Mouse (Mus musculus): ENCODE measurements at regions not wholly inside any gene's neighbourhood (a gene's known extent, or its start where the extent isn't known, plus 50 kb on each side); places are given as distances from the start of the nearest gene placed in this dataset.
"Not testable (repeated sequence)": the region's sequence is repeated elsewhere in the genome, so short reads cannot be mapped to it uniquely, and the experiment has no call there.

DNA sequence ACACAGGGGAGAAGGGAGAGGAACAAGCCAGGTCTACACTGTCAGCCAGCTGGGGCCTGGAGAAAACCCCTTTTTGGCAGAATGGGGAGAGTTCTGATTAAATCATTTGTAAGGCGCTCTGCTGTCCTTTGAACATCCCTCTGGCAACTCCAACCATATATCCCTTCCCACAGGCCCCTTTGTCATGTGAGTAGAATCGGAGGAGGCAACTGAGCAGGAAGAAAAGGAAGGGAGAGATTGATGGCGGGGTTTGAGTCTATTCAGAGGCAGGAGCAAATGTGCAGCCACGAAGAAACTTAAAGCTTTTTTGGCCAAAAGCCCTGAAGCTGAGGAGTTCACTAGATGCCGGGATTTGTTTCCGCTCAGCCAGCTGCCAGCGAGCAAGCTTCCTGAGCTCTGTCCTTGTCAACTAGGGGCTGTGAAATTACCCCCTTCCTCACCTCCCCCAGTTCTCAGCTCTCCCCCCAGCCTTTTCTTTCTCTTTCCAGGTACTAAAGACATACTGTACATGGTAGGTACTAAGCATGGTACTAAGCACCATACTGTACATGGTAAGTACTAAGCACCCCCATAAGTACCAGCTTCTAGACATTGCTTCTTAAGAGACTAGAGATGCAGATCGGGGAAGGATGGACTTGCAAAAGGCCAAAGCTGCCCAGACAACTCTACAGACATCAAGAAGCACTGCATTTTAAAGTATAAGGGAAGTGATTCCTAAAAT, 100.6 kb upstream of the Fam78b start:
- DNase-seq (ENCODE audit: low spot score) = no peak

GRCm38 (mm10) chr1:166901574-166901973, 99.6 kb upstream of the Fam78b start:
- DNase-seq (ENCODE audit: low spot score) = no peak

GRCm38 (mm10) chr1:166903417-166903816, 97.8 kb upstream of the Fam78b start:
- no peak for DNase-seq (ENCODE audit: low spot score)

DNA sequence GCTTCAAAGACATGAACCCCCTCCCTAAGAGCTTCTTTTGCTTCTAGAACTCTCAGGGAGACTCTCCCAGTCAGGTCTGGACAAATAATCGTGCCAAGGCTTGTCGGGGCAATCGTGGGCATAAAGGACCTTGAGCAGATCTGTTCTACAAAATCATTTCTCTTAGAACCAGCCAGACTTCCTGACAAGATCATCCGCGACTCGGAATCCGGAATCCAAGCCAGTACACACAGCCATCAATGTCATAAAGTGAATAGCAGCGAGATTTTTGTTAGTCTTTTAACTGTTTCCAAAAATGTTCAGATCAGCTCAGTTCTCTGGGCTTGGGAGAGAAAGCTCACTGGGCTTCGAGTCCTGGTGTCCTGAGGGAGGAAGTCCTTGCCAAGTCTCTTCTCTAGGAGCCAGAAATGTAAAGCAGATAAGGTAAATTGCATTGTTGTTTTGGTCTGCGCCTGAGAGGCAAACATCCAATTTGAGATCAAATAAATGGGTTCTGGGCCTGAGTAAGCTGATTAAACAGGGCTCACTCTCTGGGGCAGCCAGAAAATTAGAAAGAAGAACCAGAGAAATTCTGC, 92.9 kb upstream of the Fam78b start:
- no peak for DNase-seq (ENCODE audit: low spot score)

DNA sequence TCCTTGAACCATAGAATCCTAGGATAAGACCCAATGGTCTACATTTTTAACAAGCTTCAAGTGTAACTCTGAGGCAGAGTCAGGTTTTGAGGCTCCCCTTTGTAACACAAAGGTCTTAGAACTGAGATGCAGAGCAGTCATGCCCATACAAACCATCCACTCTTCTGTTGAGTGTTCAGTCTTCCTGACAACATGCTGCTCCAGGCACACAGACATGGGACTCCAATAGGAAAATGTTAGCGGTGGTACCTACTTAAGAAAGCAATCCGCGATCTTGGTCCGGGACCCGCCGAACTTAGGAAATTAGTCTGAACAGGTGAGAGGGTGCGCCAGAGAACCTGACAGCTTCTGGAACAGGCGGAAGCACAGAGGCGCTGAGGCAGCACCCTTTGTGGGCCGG, 89.0 kb upstream of the Fam78b start:
- not testable (repeated sequence) for DNase-seq (ENCODE audit: low spot score)

DNA sequence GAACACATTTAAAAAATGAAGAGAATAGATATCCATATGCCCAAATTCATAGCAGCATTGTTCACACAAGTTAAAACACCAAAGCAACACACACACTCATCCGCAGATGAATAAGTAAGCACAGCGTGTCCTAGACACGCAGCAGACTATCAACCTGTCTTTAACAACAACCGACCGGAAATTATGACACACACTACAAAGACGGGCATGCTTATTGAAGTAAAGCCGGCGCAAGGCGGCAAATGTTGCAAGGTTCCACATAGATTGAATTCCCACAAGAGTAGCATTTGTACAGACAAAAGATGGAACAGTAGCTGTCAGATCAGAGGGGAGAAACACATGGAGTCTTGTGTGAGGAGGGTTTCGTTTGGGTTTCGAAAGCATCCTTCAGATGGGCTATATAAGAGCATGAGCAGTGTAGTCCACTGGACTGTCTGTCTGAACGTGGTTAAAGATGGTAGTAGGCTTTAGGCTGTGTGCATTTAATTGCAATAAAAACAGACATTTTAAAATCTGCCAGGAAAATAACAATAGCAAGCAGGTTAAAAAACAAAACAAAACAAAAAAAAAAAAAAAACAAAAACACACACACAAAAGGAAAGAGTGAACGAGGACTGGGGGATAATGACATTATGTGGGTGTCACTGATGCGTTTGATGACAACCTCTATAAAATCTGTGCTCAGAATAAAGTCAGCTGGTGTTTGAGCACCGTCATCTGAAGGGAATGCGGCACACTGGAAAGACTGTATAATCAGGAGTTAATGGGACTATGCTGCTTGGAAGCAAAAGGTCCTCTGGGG, 78.1 kb upstream of the Fam78b start:
- DNase-seq (ENCODE audit: low spot score) = no peak

DNA sequence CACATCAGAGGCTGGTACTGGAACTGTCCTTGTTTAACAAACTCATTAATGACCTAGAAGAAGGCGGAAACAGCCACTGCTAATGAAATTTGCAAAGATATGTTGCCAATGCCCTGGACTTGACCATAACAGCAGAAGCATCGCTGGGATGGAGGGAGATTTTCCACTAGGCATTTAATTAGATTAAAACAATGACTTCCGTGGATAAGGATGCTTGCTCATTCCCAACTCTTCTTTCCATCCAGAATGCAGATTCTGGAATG, 77.6 kb upstream of the Fam78b start:
- DNase-seq (ENCODE audit: low spot score) = no peak

DNA sequence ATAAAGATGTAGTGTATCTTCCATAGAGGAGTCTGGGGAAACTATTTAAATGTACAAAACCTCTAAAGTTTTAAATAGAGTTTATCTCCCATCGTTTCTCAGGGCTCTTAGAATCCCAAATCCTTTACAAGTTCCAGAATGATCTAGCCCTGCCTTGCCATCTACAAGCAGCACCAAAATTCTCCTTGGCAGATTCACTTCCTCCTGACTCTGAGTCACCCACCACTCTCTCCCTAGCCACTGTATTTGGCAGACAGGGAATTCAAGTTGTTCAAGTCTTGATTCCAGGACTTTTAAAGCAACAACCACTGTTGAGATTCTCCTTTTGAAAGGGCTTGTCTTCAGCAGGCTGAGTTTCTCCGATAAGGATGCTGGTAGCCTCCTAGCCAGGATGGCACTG, 77.1 kb upstream of the Fam78b start:
- no peak for DNase-seq (ENCODE audit: low spot score)

DNA sequence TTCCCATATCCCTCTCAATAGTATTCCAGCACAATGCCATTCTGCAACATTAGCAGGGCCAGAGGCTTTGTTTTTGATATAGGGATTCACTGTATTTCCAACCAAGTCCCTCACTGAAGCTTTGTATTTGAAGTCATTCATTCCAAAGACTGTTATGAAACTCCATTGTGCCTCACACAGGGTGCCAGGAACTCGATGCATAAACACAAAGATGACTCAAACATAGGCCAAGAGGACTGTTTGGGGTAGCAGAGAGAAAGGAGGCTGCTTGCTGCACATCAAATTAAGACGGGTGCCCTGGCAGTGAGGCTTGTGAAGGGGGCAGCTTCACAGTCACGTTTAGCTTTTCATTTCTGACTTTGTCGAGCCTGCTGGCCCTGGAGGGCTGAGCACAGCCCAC, 75.1 kb upstream of the Fam78b start:
- no peak for DNase-seq (ENCODE audit: low spot score)

DNA sequence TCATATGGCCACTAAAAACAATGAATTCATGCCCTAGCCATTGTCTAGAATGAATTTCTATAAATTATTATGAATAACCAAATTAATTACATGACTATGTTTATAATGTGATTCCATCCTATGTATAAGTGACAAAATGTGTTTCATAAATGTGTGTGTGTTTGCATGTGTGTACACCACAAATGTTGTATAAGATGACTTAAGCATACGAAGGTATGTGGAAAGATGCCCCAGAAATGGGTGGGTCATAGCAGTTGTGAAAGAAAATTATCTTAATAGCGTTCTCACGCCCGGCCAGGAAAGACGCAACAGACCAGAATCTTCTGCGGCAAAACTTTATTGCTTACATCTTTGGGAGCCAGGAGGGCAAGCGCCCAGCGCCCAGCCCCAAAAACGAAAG, 61.5 kb upstream of the Fam78b start:
- DNase-seq (ENCODE audit: low spot score) = not testable (repeated sequence)

DNA sequence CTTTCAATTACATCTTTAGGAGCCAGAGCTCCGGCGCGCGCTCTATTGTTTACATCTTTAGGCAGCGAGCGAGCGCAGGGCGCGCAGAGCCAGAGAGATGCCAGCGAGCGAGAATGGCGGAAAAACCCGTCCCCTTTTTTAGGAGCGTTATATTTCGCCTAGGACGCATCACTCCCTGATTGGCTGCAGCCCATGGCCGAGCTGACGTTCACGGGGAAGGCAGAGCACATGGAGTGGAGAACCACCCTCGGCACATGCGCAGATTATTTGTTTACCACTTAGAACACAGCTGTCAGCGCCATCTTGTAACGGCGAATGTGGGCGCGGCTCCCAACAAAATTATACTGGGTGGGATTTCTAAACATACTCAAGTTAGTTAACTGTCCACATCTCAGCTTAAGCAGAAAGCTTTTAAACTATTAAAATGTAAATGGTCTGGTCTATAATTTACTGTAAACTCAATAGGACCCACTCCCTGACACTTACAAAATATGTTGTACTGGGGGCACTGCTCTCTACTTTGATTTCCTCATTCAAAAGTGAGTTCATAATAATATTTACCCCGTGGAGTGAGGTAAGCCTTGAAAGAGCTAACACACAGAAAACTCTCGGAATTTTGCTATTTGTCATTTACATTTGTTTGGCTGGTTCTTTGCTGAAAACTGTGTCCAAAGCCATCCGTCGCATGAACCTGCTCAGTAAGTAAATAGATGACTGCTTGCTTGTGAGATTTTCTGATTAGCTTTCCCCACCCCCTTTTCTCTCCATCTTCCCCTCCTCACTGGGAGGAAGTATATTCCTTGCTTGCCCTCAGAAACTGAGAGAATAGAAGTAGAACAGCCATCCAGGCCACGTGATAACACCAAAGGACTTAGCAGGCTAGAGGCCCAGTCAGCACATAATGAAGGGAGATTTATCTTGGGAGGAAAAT, 60.8 kb upstream of the Fam78b start:
- not testable (repeated sequence) for DNase-seq (ENCODE audit: low spot score)

GRCm38 (mm10) chr1:166942201-166942600, 59.0 kb upstream of the Fam78b start:
- DNase-seq (ENCODE audit: low spot score) = no peak

GRCm38 (mm10) chr1:166944540-166944939, 56.7 kb upstream of the Fam78b start:
- DNase-seq (ENCODE audit: low spot score) = no peak

GRCm38 (mm10) chr1:166947844-166948702, 53.1 kb upstream of the Fam78b start:
- DNase-seq (ENCODE audit: low spot score) = no peak
